Mouse (Mus musculus) embryonic fibroblast, embryonic 13.5 days (primary cell): Measurements from ENCODE around the gene Trappc3.

Source experiments
- CTCF ChIP-seq: IDR thresholded peaks from 2 replicates; pipeline ENCODE4 v1.5.1; 2011; ENCODE audit warnings: mild to moderate bottlenecking, control low read depth, low read length, moderate library complexity, borderline replicate concordance; ENCODE audit not compliant: insufficient read depth
- POLR2A ChIP-seq: IDR thresholded peaks from 2 replicates; pipeline ENCODE4 v1.6.1; 2011; ENCODE audit warnings: low read depth, mild to moderate bottlenecking, control low read depth, low read length, moderate library complexity

- TF ChIP-seq CTCF (no peak), POLR2A (no peak)
Measured at GRCm38 (mm10) chr4:126278565-126278915, 16.4 kb downstream of the Trappc3 start.
